Mouse (Mus musculus) cerebellum, adult 2 months (tissue): ENCODE data around the gene Pacrg.

ENCODE experiments used
- CTCF ChIP-seq: fragments of 200-500 bp; IDR thresholded peaks from 2 replicates; pipeline ENCODE4 v1.5.1; 2011; ENCODE audit warnings: low read depth, mild to moderate bottlenecking, control low read depth, low read length, moderate library complexity, borderline replicate concordance; ENCODE audit not compliant: insufficient read depth
- POLR2A ChIP-seq: fragments of 200-500 bp; IDR thresholded peaks from 2 replicates; pipeline ENCODE4 v1.6.1; 2011; ENCODE audit warnings: low read length, control low read depth, borderline replicate concordance; ENCODE audit not compliant: insufficient read depth

DNA sequence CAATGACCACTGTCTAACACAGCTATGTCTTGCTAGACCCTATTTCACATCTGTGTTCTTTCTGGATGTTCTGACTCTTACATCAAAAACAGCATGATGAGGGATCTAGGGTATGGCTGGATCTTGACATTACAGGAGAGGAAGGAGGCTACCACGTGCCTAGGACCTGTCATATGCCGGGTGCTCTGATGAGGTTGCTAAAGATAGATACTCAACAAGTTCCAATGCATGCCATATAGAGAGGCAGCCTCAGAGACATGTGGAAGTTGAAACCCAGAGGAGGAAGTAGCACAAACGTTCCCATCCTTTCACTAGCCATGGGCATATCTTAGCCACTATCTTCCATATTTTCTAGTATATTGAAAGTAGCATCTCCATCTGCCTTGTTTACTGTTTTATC is 115.3 kb downstream of the Pacrg start:
- TF ChIP-seq CTCF, result no peak
- TF ChIP-seq POLR2A, result no peak
